Mouse (Mus musculus) stomach, embryonic 14.5 days (tissue): ENCODE measurements around the gene Bax. TPM values are rescaled to one million over a fixed set of nuclear protein-coding genes. Genes with fewer than 3 reads are reported as not detected.

ENCODE experiments used
- ATAC-seq: fragments of 200-750 bp; cut with Nextera tagmentation; 2 replicates; pipeline ENCODE4 v1.8.0; 2017; ENCODE audit warnings: low read depth, moderate TSS enrichment; ENCODE audit not compliant: insufficient number of reproducible peaks, insufficient read depth, low FRiP score
- H3K27ac ChIP-seq: fragments of 300-500 bp; sonication (generic); 2 replicates; pipeline ENCODE4 v1.5.1; 2014; ENCODE audit warnings: mild to moderate bottlenecking, low read length, moderate library complexity, mixed read lengths
- H3K27me3 ChIP-seq: fragments of 300-500 bp; sonication (generic); 2 replicates; pipeline ENCODE4 v1.6.1; 2014; ENCODE audit warnings: low read length, control low read depth, mixed read lengths; ENCODE audit not compliant: control insufficient read depth, insufficient read depth
- H3K36me3 ChIP-seq: fragments of 300-500 bp; sonication (generic); 2 replicates; pipeline ENCODE4 v1.6.1; 2014; ENCODE audit warnings: mild to moderate bottlenecking, control low read depth, low read length, moderate library complexity, mixed read lengths; ENCODE audit not compliant: control insufficient read depth, insufficient read depth
- H3K4me1 ChIP-seq: fragments of 300-500 bp; sonication (generic); 2 replicates; pipeline ENCODE4 v1.6.1; 2014; ENCODE audit warnings: low read length, control low read depth, mixed read lengths; ENCODE audit not compliant: control insufficient read depth, insufficient read depth
- H3K4me2 ChIP-seq: fragments of 300-500 bp; sonication (generic); replicated peaks from 2 replicates; pipeline ENCODE4 v1.6.1; 2014; ENCODE audit warnings: low read depth, low read length, control low read depth
- H3K4me3 ChIP-seq: fragments of 300-500 bp; sonication (generic); 2 replicates; pipeline ENCODE4 v1.5.1; 2014; ENCODE audit warnings: low read depth, low read length, control low read depth
- H3K9ac ChIP-seq: fragments of 300-500 bp; sonication (generic); replicated peaks from 2 replicates; pipeline ENCODE4 v1.6.1; 2014; ENCODE audit warnings: low read depth, mild to moderate bottlenecking, control low read depth, low read length, moderate library complexity, mixed read lengths
- H3K9me3 ChIP-seq: fragments of 300-500 bp; sonication (generic); 2 replicates; pipeline ENCODE4 v1.6.1; 2016; ENCODE audit warnings: low read depth, low read length, control low read depth; ENCODE audit not compliant: control insufficient read depth
- WGBS: fragments of 180-500 bp; shearing (Covaris S2); extraction: QIAGEN DNeasy Blood & Tissue Kit; methylation state at CpG from one replicate; pipeline ENCODE4 v1.1.7; 2014; 5-methylcytosine and 5-hydroxymethylcytosine counted together
- polyA plus RNA-seq: library from polyadenylated mRNA; unstranded; fragments of >200 nt; fragmentation: Nextera tagmentation; extraction: Ambion mirVana; gene quantifications from 2 replicates; pipeline ENCODE4 v1.2.1, GENCODE M21; 2014

Bax gene
- polyA plus RNA-seq, 1 experiment from 2014 or later = 67.1 TPM

- Histone ChIP-seq H3K4me3 (no peak overlapping the region), H3K4me2 (no peak overlapping the region), H3K9me3 (no peaks in the 10 kb centered on the region), H3K4me1 (no peaks in the 10 kb centered on the region), H3K36me3 (no peaks in the 10 kb centered on the region), H3K27me3 (no peaks in the 10 kb centered on the region), H3K27ac (no peak overlapping the region), H3K9ac (no peak overlapping the region)
- ATAC-seq = no peak
- WGBS = 8% methylated on average over 3 of the region's 3 CpGs
Observed at GRCm38 (mm10) chr7:45477003-45477402, 10.3 kb upstream of the Bax start.

- Histone ChIP-seq H3K9me3 (no peaks in the 10 kb centered on the region), H3K27ac (no peak overlapping the region), H3K4me1 (no peaks in the 10 kb centered on the region), H3K36me3 (no peaks in the 10 kb centered on the region), H3K4me3 (no peak overlapping the region), H3K27me3 (no peaks in the 10 kb centered on the region), H3K9ac (no peak overlapping the region), H3K4me2 (no peak overlapping the region)
- ATAC-seq = no peak
- WGBS = 50% methylated on average over 1 of the region's 1 CpGs
Observed at GRCm38 (mm10) chr7:45476453-45476852, 9.8 kb upstream of the Bax start.

GRCm38 (mm10) chr7:45475291-45475969 is 8.7 kb upstream of the Bax start:
- Histone ChIP-seq H3K9me3 (no peaks in the 10 kb centered on the region), H3K4me2 (peak overlapping the region; percentile 19; the same call in 1 of the 2 replicates), H3K4me1 (no peaks in the 10 kb centered on the region), H3K36me3 (no peaks in the 10 kb centered on the region), H3K27me3 (no peaks in the 10 kb centered on the region), H3K9ac (no peak overlapping the region), H3K27ac (no peak overlapping the region), H3K4me3 (no peak overlapping the region)
- WGBS = 60% methylated on average over 16 of the region's 16 CpGs
- ATAC-seq = peak; percentile 46; the same call in 1 of the 2 replicates

- no peak overlapping the region for H3K4me2 ChIP-seq
- H3K4me3 ChIP-seq = no peak overlapping the region
- WGBS = 10% methylated on average over 3 of the region's 3 CpGs
Observed at GRCm38 (mm10) chr7:45470869-45471268, 4.2 kb upstream of the Bax start.

GRCm38 (mm10) chr7:45467090-45467670 is 482 bp upstream of the Bax start:
- Histone ChIP-seq H3K4me1 (0 out of 2 replicates have a peak, but pooled peaks cover 6% of the 10 kb centered on the region), H3K9ac (peak overlapping the region; percentile 83; the same call in 1 of the 2 replicates), H3K4me2 (peak overlapping the region; percentile 61), H3K4me3 (peak overlapping the region; percentile 86), H3K27me3 (no peaks in the 10 kb centered on the region), H3K36me3 (peaks cover 16% of the 10 kb centered on the region; the same call in 1 of the 2 replicates), H3K27ac (no peak overlapping the region; the same call in 1 of the 2 replicates), H3K9me3 (no peaks in the 10 kb centered on the region)
- ATAC-seq = peak; percentile 20; the same call in 1 of the 2 replicates
- 26% methylated on average over 7 of the region's 7 CpGs for WGBS

More at GRCm38 (mm10) chr7:45470869-45471268, 4.2 kb upstream of the Bax start:
- no peak overlapping the region for H3K27ac ChIP-seq
- H3K36me3 ChIP-seq = no peaks in the 10 kb centered on the region
- 0 out of 2 replicates have a peak, but pooled peaks cover 4% of the 10 kb centered on the region for H3K4me1 ChIP-seq
- no peak for ATAC-seq
- H3K27me3 ChIP-seq = no peaks in the 10 kb centered on the region
- no peak overlapping the region for H3K9ac ChIP-seq
- H3K9me3 ChIP-seq = no peaks in the 10 kb centered on the region

- H3K4me2 ChIP-seq = peak overlapping the region; percentile 61
- no peak for ATAC-seq
- no peak overlapping the region for H3K27ac ChIP-seq
- peak overlapping the region; percentile 86; the same call in 1 of the 2 replicates for H3K4me3 ChIP-seq
- peaks cover 13% of the 10 kb centered on the region for H3K4me1 ChIP-seq
- 79% methylated on average over 9 of the region's 9 CpGs for WGBS
- no peak overlapping the region for H3K9ac ChIP-seq
- peaks cover 16% of the 10 kb centered on the region; the same call in 1 of the 2 replicates for H3K36me3 ChIP-seq
- no peaks in the 10 kb centered on the region for H3K27me3 ChIP-seq
- no peaks in the 10 kb centered on the region for H3K9me3 ChIP-seq
Observed at GRCm38 (mm10) chr7:45465549-45465948, 1.1 kb downstream of the Bax start.

- H3K27me3 ChIP-seq = no peaks in the 10 kb centered on the region
- H3K36me3 ChIP-seq = peaks cover 16% of the 10 kb centered on the region; the same call in 1 of the 2 replicates
- no peak overlapping the region for H3K4me3 ChIP-seq
- no peak overlapping the region for H3K27ac ChIP-seq
- H3K4me2 ChIP-seq = no peak overlapping the region
- no peak overlapping the region for H3K9ac ChIP-seq
- no peak for ATAC-seq
- H3K4me1 ChIP-seq = peaks cover 17% of the 10 kb centered on the region
- H3K9me3 ChIP-seq = no peaks in the 10 kb centered on the region
- whole genome bisulfite sequencing = 92% methylated on average over 12 of the region's 12 CpGs
Observed at GRCm38 (mm10) chr7:45465112-45465511, 1.6 kb downstream of the Bax start.

GRCm38 (mm10) chr7:45463987-45464778 is 2.5 kb downstream of the Bax start:
- Histone ChIP-seq H3K27me3 (no peaks in the 10 kb centered on the region), H3K27ac (no peak overlapping the region), H3K36me3 (peaks cover 16% of the 10 kb centered on the region; the same call in 1 of the 2 replicates), H3K4me1 (peaks cover 18% of the 10 kb centered on the region), H3K4me2 (no peak overlapping the region), H3K9ac (no peak overlapping the region), H3K9me3 (no peaks in the 10 kb centered on the region), H3K4me3 (no peak overlapping the region)
- no peak for ATAC-seq
- 95% methylated on average over 7 of the region's 7 CpGs for WGBS
